Mouse (Mus musculus) cerebellum, adult 2 months (tissue): ENCODE data around the gene Usp19.

Experiments used
- CTCF ChIP-seq: fragments of 200-500 bp; IDR thresholded peaks from 2 replicates; pipeline ENCODE4 v1.5.1; 2011; ENCODE audit warnings: low read depth, mild to moderate bottlenecking, control low read depth, low read length, moderate library complexity, borderline replicate concordance; ENCODE audit not compliant: insufficient read depth
- POLR2A ChIP-seq: fragments of 200-500 bp; IDR thresholded peaks from 2 replicates; pipeline ENCODE4 v1.6.1; 2011; ENCODE audit warnings: low read length, control low read depth, borderline replicate concordance; ENCODE audit not compliant: insufficient read depth

DNA sequence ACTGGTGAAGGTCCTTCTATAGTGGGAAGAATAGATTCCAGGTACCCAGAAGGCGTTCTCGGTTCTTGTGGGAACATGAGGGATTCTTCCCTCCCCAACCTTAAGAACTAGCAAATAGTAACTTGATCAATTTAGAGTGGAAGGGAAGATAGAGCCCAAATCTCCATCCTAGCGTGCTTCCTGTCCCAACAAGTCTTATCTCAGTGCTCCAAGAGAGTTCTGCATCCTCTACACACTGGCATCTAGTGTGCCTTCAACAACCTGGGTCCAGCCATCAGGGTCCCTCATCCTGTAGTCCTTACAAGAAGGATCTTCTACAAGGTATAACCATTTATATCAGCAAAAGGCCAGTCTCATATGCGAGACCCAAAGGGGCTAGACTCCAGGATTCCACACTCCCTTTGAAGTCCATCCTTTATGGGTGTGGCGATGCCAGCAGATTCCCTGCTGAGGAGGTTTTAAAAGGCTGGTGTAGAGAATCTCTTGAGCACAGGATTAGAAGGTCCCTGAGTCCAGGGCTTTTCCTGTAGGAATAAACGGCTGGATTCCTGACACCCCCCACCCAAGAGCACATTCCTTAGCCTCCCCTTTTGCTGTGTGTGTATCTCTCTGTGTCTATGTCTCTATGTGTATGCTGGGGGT lies 38.8 kb upstream of the Usp19 start:
- TF ChIP-seq CTCF (no peak), POLR2A (no peak)
